Mouse (Mus musculus) lung, postnatal 0 days (tissue): ENCODE results near the gene G6pc3. TPM values are rescaled to one million over a fixed set of nuclear protein-coding genes. Genes with fewer than 3 reads are reported as not detected.
A peak's percentile ranks its signal among the peaks of the same experiment; 100 is the strongest.

Experiments
- ATAC-seq: fragments of 200-750 bp; cut with Nextera tagmentation; 2 replicates; pipeline ENCODE4 v1.8.0; 2017; ENCODE audit warnings: moderate library complexity
- DNase-seq: peaks from one replicate; pipeline ENCODE4 v3.0.0-alpha.2; 2016; ENCODE audit warnings: low spot score
- H3K27ac ChIP-seq: fragments of 300-500 bp; sonication (generic); 2 replicates; pipeline ENCODE4 v1.5.1; 2014; ENCODE audit warnings: antibody characterized with exemption, mild to moderate bottlenecking, low read length, mixed read lengths
- H3K27me3 ChIP-seq: fragments of 300-500 bp; sonication (generic); replicated peaks from 2 replicates; pipeline ENCODE4 v1.6.1; 2014; ENCODE audit warnings: low read length, mixed read lengths; ENCODE audit not compliant: insufficient read depth
- H3K36me3 ChIP-seq: fragments of 300-500 bp; sonication (generic); 2 replicates; pipeline ENCODE4 v1.6.1; 2014; ENCODE audit warnings: low read length, mixed read lengths; ENCODE audit not compliant: insufficient read depth
- H3K4me1 ChIP-seq: fragments of 300-500 bp; sonication (generic); 2 replicates; pipeline ENCODE4 v1.6.1; 2014; ENCODE audit warnings: antibody characterized with exemption, low read depth, low read length, mixed read lengths; ENCODE audit not compliant: insufficient read depth
- H3K4me2 ChIP-seq: fragments of 300-500 bp; sonication (generic); replicated peaks from 2 replicates; pipeline ENCODE4 v1.6.1; 2014; ENCODE audit warnings: low read depth, mild to moderate bottlenecking, low read length, moderate library complexity, mixed read lengths
- H3K4me3 ChIP-seq: fragments of 300-500 bp; sonication (generic); 2 replicates; pipeline ENCODE4 v1.5.1; 2014; ENCODE audit warnings: low read depth, low read length
- H3K9ac ChIP-seq: fragments of 300-500 bp; sonication (generic); replicated peaks from 2 replicates; pipeline ENCODE4 v1.6.1; 2014; ENCODE audit warnings: low read depth, mild to moderate bottlenecking
- H3K9me3 ChIP-seq: fragments of 300-500 bp; sonication (generic); 2 replicates; pipeline ENCODE4 v1.6.1; 2016; ENCODE audit warnings: low read length, mixed read lengths
- CTCF ChIP-seq: IDR thresholded peaks from 2 replicates; pipeline ENCODE4 v1.5.1; 2016; ENCODE audit warnings: antibody characterized with exemption, mild to moderate bottlenecking
- EP300 ChIP-seq: IDR thresholded peaks from 2 replicates; pipeline ENCODE4 v1.6.1; 2016; ENCODE audit warnings: antibody characterized with exemption, mild to moderate bottlenecking, control low read depth
- WGBS: fragments of 180-500 bp; shearing (Covaris S2); extraction: QIAGEN DNeasy Blood & Tissue Kit; methylation state at CpG from one replicate; pipeline ENCODE4 v1.1.7; 2014; 5-methylcytosine and 5-hydroxymethylcytosine counted together
- polyA plus RNA-seq: library from polyadenylated mRNA; unstranded; fragments of >200 nt; fragmentation: Nextera tagmentation; extraction: Ambion mirVana; gene quantifications from 2 replicates; pipeline ENCODE4 v1.2.1, GENCODE M21; 2015

G6pc3 gene
- polyA plus RNA-seq, 1 experiment from 2014 or later: 16.7 TPM

- DNase-seq: peak; percentile 96
- Histone ChIP-seq H3K27ac (peak overlapping the region; percentile 88), H3K27me3 (no peaks in the 10 kb centered on the region), H3K4me1 (peaks cover 69% of the 10 kb centered on the region), H3K36me3 (no peaks in the 10 kb centered on the region), H3K9ac (0 out of 2 replicates have a peak overlapping the region, but pooled peaks have one; percentile 3), H3K9me3 (no peaks in the 10 kb centered on the region), H3K4me2 (peak overlapping the region; percentile 74), H3K4me3 (peak overlapping the region; percentile 44; the same call in 1 of the 2 replicates)
- WGBS: 9% methylated on average over 11 of the region's 12 CpGs
- TF ChIP-seq EP300: peak; percentile 91
- TF ChIP-seq CTCF: peak; percentile 9; the same call in 1 of the 2 replicates
- peak; percentile 88 for ATAC-seq
These were observed 26.9 kb downstream of the G6pc3 start for GRCm38 (mm10) chr11:102216056-102216885.

GRCm38 (mm10) chr11:102216886-102217240, 27.4 kb downstream of the G6pc3 start:
- ATAC-seq: peak; percentile 37
- Histone ChIP-seq H3K36me3 (peaks cover 3% of the 10 kb centered on the region; the same call in 1 of the 2 replicates), H3K4me1 (peaks cover 63% of the 10 kb centered on the region), H3K4me2 (peak overlapping the region; percentile 74), H3K9me3 (no peaks in the 10 kb centered on the region), H3K27ac (peak overlapping the region; percentile 88), H3K4me3 (peak overlapping the region; percentile 44), H3K9ac (0 out of 2 replicates have a peak overlapping the region, but pooled peaks have one; percentile 3), H3K27me3 (no peaks in the 10 kb centered on the region)
- DNase-seq: no peak
- WGBS: 20% methylated on average over 5 of the region's 5 CpGs
- TF ChIP-seq EP300 (no peak), CTCF (no peak)

- Histone ChIP-seq H3K9ac (peak overlapping the region; percentile 30; the same call in 1 of the 2 replicates), H3K4me3 (peak overlapping the region; percentile 44), H3K4me2 (peak overlapping the region; percentile 74), H3K9me3 (no peaks in the 10 kb centered on the region), H3K27me3 (no peaks in the 10 kb centered on the region), H3K36me3 (peaks cover 6% of the 10 kb centered on the region; the same call in 1 of the 2 replicates), H3K4me1 (peaks cover 59% of the 10 kb centered on the region), H3K27ac (peak overlapping the region; percentile 88)
- no peak for ATAC-seq
- TF ChIP-seq EP300: no peak
- no peak for TF ChIP-seq CTCF
- peak; percentile 33 for DNase-seq
- 42% methylated on average over 6 of the region's 6 CpGs for WGBS
These were observed 28.0 kb downstream of the G6pc3 start for GRCm38 (mm10) chr11:102217396-102217795.

- no peaks in the 10 kb centered on the region for H3K27me3 ChIP-seq
- H3K4me3 ChIP-seq: peak overlapping the region; percentile 44
- DNase-seq: peak; percentile 39
- H3K4me1 ChIP-seq: peaks cover 60% of the 10 kb centered on the region
- no peaks in the 10 kb centered on the region for H3K9me3 ChIP-seq
- no peak for ATAC-seq
- TF ChIP-seq EP300 (no peak), CTCF (no peak)
- peaks cover 6% of the 10 kb centered on the region; the same call in 1 of the 2 replicates for H3K36me3 ChIP-seq
- H3K27ac ChIP-seq: peak overlapping the region; percentile 88
- H3K4me2 ChIP-seq: peak overlapping the region; percentile 74
- peak overlapping the region; percentile 30 for H3K9ac ChIP-seq
- WGBS: 27% methylated on average over 7 of the region's 7 CpGs
These were observed 28.5 kb downstream of the G6pc3 start for GRCm38 (mm10) chr11:102217876-102218430.

- Histone ChIP-seq H3K4me3 (peak overlapping the region; percentile 44), H3K27me3 (no peaks in the 10 kb centered on the region), H3K9me3 (no peaks in the 10 kb centered on the region), H3K36me3 (peaks cover 6% of the 10 kb centered on the region; the same call in 1 of the 2 replicates), H3K9ac (peak overlapping the region; percentile 30; the same call in 1 of the 2 replicates), H3K4me1 (peaks cover 66% of the 10 kb centered on the region), H3K4me2 (peak overlapping the region; percentile 74), H3K27ac (peak overlapping the region; percentile 88)
- peak; percentile 79 for ATAC-seq
- 0% methylated on average over 8 of the region's 10 CpGs for WGBS
- peak; percentile 98 for DNase-seq
- TF ChIP-seq CTCF (0 out of 2 replicates have a peak, but pooled peaks have one; percentile 2), EP300 (peak; percentile 48; the same call in 1 of the 2 replicates)
These were observed 29.4 kb downstream of the G6pc3 start for GRCm38 (mm10) chr11:102218783-102219182.
